Mouse (Mus musculus): ENCODE results near the gene Psmb7.

The Psmb7 gene

DNA sequence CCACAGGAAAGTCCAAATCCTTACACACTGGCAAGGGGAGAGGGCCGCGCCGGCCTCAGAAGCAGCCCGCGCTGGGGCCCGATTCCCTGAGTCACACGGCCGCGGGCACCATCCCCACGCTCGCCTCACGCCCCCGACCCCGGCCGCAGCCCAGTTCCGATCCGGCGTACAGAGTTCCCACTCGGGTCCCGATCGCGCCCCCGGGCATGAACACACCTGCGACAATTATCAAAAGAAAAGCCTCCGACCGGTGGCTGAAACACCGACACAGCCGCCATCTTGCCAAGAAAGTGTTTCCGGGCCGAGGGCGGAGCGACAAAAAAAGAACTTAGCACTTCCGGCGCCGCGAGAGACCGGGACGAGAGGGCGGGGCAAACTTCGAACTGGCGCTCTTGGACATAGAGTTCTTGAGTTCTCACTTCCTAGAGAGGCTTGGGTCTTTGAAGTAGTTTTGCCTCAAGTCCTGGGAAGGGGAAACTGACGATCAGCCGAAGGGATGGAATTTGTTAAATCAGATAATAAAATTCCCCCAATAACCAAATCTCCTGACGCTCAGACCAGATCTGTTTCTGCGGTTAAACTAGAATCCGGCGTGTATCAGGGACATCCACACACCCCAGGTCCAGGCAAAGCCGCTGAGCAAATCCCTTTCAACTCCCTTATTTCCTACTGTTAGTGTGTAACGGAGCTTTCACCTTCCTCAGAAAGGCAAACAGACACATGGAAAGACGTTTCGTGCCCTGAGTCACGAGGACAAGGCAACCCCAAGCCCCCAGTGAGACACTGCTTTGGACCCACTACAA lies at the start of gene Psmb7:
Gene Psmb7, minus strand, starts transcription at position 463 of the 803 bp plus-strand sequence.
- peak; percentile 96 for DNase-seq (ENCODE audit: low read depth)

DNA sequence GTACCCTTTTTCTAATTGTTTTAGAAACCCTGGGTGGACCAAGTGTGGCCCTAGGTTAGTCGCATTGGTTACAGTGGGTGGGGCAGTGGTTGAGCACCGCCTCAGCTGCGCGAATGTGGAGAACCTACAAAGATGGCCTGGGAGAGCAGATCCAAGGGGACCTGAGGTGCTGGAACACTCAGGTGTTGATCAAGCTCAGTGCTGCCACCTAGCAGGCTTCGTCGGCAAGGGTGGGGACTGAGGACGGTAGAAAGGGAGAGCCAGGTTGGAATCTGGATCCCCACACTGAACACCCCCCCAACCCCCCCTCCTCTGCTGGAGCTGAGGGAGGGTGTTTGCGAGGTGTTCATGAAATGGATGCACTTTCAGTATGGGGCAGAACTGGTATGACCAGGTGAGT lies 47.7 kb upstream of the Psmb7 start:
- peak; percentile 40 for DNase-seq (ENCODE audit: low read depth)

DNA sequence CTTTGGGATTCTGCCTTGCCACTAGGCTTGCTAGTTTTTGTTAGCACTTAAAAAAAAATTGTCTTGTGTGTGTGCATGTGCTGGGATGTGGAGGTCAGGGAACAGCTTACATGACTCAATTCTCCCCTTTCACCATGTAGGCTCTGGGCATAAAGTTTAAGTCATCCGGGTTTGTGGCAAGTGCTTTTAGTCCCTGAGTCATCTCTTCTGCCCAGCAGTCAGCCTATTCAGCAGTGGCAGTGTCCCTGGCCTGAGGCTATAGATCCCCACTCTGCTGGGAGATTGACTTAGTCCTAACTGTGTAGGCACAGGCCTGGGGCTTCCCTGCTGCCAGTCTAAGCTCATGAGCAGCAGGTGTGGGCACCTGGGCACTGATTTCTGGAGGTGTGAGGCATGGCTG lies 46.0 kb upstream of the Psmb7 start:
- peak; percentile 52 for DNase-seq (ENCODE audit: low read depth)

DNA sequence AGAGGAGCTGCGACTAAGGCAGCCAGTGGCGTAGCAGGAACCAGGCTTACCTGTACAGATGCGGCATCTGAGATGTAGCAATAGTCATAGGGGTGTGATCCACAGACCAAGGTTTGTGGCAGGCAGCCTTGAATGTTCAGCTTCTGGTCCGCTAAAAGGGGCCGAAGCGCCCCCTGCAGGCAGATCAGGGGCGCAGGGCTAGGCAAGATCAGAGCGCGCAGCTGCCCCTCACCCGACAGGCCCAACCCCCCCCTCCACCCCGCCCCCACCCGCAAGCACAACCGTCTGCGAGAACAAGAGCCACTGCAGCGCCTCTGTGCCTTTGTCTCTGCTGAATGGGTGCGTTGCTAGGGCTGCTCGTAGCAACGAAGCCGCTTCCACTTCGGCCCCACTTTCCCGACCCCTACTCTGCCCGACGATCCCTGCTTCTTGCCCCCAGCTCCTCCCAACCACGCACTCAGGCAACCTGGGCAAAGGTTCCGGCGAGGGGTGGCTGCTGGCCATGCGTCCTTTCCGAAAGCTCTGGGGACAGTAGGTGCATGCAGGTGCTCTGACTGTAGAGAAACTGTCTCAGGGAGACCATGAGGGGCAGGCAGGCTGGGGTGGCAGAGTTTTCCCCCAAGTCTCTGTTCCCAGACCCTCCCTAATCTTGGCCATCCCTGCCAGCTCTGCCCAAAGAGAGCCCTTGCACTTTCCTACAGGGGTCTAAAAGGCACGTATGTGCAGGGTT lies 45.1 kb upstream of the Psmb7 start:
- peak; percentile 47 for DNase-seq (ENCODE audit: low read depth)

DNA sequence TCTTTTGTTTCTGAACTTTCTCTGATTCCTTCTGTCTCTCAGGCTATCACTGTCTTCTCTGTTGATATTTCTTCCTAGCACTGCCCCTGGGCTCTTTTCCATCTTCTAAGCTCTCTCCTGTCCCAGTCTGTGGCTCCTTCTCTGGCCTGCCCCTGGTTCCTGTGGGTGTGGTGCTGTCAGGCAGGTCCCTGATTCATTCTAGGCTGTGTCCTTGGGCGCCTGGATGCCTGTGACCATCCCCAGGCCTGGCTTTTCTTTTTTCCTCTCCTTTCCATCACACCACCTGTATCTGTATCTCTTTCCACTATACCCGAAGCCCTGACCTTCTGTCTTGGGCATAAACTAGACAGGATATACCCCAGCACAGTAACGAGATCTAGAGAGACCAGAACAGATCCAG lies 41.9 kb upstream of the Psmb7 start:
- no peak for DNase-seq (ENCODE audit: low read depth)

DNA sequence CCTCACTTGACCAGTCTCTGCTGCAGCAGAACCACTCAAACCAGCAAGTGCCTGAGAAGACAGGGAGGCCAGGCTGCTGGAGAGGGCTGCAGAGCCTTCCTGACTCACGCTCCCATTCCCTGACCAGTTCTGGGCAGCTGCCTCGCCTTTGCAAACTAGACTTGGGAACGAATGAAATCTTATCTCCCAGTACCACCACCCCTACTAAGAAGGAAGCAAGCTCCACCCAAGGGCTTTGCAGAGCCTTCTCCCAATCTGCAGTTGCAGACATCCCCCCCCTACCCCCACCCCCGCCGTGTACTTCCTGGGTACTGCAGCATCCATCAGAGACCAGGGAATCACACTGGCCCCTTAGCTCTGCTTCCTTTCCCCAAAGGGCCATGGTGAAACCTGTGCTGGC lies 39.2 kb upstream of the Psmb7 start:
- no peak for DNase-seq (ENCODE audit: low read depth)

DNA sequence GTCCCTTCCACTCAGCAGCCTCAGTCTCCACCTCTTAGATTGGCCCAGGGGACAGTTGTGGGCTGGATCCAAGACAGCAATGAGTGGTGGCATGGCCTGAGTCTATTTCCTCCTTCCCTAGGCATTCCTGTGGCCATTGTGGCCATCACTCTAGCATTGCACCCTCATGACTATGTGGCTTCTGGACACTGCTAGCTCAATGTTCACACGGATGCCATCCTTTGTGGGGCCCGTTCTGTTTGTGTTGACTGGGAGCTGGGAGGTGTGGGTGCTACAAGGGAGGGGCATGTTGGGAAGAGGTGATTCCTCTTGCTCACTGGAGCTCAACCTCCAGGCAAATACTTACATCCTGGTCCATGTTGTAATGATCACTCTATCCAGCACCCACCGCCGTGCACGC lies 38.3 kb upstream of the Psmb7 start:
- DNase-seq (ENCODE audit: low read depth): no peak

DNA sequence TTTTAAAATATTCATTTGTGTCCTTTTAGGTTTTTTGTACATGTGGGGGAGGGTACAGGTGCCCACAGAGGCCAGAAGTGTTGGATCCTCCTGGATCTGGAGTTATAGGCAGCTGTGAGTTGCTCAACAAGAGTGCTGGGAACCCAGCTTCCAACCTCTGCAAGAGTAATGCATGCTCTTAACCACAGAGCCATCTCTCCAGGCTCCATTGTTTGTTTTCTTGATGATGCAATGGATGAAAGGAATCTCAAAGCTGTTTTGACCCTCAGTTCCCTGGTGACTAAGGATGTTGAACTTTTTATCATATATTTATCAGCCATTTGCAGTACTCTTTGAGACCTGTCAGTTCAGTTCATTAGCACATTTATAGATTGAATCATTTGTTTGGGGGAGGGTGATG lies 35.1 kb upstream of the Psmb7 start:
- DNase-seq (ENCODE audit: low read depth): peak; percentile 27

DNA sequence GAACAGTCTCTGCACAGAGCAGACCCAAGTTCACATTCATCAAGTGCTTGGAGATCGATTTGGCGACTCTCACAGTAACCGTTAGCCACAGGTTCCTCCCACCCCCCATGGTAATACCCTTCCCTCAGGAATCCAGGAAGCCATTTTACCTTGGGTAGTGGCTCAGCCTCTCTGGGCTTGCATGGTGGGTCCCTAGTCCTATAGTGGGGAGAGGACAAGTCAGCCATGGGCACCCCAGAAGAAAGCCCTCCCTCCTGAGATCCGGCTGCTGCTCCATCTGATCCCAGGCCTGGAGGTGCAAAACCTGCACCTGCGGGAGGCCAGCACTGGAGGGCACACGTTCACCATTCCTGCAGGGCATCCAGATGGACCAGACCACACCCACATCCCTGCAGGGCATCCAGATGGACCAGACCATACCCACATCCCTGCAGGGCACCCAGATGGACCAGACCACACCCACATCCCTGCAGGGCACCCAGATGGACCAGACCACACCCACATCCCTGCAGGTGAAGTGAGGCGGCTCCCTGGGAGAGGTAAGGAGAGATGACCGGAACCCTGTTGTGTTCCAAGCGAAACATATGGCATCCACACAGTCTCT lies 31.6 kb upstream of the Psmb7 start:
- DNase-seq (ENCODE audit: low read depth): peak; percentile 24

DNA sequence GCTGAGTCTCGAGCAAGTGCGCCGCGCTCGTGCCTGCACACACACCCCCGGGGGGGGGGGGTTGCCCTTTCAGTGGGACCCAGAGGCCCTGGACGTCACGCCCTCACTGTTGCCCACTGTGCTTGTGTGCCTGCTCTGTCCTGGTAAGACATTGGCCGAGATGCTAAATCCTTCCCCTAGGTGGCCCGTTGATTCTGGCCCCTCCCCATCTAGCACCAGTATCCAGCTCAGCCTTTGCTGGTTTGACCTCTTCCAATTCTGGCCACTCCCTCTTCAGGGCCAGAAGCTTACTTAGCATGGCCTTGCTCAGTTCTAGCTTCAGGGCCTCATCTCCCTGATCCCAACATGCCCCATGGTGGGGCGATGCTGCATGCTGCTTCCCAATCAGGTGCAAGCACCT lies 28.6 kb upstream of the Psmb7 start:
- no peak for DNase-seq (ENCODE audit: low read depth)

DNA sequence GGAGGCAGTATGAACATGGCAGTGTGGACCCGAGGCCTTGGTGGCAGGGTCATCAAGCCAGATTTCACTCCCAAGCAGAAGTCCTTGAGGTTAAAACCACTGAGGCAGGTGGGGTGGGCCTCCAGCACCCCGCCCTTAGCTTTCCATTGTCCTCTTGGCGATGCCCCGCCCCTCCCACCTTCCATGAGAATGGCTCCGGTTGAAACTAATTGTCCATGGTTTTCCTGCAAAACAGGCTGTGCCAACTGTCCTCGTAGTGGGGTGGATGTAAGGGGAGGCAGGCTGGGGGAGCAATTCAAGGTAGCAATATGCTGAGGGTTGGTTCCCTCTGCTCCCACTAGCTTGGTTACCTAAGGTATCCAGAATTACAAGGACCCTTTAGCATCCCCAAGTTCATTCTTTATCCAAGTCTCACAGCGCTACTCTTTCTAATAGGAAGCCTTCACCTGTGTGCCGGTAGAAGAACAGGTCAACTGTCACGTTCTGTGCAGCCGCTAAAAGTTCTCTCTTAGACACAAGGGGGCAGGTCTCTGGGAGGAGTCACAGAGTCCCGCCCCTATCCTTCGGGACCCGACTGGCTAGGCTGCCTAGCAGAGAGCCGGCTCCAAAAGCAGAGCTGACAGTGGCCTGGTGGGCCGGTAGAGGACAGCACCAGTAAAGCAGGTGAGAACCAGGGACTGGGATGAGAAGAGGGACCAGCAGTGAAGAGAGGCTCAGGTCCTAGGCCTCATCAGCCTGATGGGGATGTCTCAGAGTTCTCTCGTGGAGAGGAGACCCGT lies 25.1 kb upstream of the Psmb7 start:
- peak; percentile 50 for DNase-seq (ENCODE audit: low read depth)

DNA sequence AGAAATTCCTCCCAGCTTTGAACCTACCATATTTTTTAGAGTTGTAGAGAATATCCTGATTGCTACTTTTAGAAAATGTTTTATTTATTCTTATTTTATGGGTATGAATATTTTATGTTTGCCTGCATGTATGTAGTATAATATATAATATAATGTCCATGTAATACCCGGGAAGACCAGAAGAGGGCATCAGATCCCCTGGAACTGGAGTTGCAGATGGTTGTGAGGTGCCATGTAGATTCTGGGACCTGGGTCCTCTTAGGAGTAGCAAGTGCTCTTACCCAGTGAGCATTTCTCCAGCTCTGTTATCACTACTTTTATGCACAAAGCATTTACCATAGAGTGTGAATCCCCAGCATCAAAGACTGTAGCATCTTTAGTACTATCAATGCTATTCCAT lies 17.5 kb upstream of the Psmb7 start:
- DNase-seq (ENCODE audit: low read depth): peak; percentile 57

DNA sequence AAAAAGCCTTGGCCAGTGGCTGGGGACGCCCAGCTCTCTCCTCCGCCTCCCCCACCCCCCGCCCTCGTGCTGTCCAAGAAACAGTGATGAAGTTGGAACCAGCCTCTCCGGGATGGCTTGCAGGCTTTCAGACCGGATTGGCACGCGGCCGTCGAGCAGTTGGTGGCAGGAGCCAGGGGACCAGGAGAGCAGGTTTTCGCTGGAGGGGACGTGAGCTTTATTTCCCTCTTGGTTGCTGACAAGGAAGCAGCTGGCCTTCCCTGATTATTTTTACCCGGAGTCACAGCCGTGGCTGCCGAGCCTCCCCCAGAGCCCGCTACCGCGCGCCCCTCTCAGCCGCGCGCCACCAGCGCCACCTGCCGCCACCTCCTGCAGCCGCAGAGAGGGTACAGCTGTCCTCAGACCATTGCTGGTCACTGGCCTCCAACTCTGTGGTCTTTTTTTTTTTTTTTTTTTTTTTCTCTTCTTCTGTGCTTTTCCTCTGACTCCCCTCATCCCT lies 14.5 kb upstream of the Psmb7 start:
- DNase-seq (ENCODE audit: low read depth): peak; percentile 91

DNA sequence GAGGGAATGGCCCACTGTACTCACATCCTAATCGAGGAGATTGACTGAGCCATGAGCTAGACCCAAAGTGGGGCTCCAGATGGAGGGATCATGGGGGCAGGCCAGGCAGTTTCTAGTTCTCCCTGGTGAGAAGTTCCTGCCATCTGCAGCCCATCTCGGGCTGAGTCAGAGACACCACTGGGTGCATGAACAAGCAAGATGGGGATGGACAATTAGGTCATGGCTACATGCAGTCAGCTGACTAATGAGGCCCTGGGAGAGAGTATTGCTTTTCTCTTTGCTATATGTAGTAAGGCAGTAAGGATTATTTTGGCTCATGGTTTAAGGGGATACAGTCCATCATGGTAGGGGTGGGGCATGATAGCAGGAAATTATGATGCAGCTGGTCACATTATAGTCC lies 9.8 kb upstream of the Psmb7 start:
- DNase-seq (ENCODE audit: low read depth): peak; percentile 37

DNA sequence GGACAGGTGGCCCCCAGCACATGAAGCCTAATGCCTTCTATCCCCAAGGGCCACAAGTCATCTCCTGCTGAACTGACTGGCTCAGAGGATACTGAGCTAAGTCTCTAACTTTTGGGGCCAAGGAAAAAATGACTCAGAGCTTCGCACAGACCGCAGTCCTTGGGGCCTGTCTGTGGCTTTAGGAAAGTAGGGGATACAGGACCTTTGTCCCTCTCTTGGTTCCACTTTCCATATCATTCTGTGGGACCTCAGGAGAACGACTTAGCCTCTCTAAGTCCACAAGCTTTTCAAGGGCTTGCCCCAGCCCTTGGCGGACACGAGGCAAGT lies 9.4 kb upstream of the Psmb7 start:
- peak; percentile 42 for DNase-seq (ENCODE audit: low read depth)

DNA sequence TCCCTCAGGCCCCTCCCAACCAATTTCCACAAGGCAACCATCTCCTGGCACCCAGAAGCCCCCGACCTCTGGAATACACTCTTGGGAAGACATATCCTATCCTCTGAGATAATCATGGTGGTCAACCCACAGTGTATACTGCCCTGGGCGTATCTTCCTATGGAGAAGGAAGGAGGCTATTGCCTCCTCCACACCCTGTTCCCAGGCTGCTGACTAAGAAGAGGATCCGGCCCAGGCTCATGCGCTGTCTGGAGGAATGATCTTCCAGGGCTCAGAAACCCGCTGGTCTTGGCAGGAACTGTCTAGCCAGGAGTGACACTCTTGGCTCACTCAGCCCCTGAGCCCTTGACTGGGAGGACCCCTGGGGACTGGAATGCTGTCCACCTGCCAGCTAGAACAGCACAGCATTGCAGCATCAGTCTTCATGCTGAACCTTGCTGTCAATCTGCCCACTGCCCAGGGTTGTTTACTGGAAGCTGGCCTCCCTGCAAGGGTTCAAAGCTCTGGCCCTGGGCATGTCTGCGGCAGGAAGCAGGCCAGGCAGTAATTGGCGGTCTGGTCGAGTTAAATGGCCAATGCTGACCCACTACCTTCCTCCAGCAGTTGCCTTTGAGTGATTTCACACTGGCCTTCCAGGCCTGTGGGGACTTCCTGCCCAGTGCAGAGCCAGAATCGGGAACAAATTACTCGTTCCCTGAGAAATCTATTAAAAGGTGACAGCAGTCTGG lies 8.8 kb upstream of the Psmb7 start:
- peak; percentile 92 for DNase-seq (ENCODE audit: low read depth)

DNA sequence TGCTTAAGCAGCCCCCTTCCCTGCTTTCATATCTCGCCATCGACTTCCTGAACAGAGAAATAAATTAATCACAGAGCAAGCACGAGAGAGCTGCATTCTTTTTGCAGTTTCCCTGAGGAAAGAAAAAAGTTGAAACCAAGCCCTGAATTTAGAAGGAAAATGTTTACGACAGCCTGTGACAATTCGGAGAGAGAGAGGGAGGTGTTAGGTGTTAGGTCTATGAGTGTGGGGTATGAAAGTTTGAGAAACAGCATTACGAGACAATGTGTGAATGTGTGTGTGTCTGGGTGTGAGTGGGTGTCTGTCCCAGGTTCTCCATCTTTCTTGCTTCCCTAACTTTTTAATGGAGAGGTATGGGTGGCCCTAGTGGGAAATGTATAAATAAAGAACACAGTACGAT lies 8.2 kb upstream of the Psmb7 start:
- DNase-seq (ENCODE audit: low read depth): no peak

DNA sequence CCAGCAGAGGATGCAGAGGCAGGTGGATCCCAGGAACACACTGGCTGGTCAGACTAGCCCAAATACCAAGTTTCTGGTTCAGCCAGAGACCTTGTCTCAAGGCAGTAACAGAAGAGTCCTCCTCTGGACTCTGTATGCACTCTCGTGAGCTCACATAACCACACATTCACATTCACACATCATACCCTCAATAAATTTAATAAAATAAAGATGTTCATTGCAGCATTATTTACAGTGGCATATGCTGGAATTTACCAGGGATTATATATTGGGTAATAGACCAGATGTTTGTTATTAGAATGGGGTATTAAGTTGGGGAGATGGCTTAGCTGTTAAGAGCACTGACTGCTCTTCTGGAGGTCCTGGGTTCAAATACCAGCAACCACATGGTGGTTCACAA lies 6.5 kb upstream of the Psmb7 start:
- peak; percentile 71 for DNase-seq (ENCODE audit: low read depth)

DNA sequence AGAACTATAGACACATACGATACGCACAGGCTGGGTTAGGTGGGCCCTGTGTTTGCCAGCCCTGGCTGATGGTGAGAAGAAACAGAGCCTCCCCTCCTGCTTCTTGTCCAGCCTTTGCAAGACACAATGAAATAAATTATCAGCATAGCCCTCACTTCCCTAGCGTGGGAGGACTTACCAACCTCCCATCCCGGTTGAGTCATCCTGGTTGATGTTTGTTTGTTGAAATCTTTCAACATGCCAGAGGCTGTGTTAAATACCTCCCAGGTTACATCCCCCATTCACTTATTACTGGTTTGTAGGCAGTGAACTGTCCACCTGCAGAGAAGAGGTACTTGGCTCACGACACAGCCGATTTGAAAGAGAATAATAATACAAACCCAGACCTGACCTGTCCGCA lies 3.8 kb upstream of the Psmb7 start:
- peak; percentile 52 for DNase-seq (ENCODE audit: low read depth)

DNA sequence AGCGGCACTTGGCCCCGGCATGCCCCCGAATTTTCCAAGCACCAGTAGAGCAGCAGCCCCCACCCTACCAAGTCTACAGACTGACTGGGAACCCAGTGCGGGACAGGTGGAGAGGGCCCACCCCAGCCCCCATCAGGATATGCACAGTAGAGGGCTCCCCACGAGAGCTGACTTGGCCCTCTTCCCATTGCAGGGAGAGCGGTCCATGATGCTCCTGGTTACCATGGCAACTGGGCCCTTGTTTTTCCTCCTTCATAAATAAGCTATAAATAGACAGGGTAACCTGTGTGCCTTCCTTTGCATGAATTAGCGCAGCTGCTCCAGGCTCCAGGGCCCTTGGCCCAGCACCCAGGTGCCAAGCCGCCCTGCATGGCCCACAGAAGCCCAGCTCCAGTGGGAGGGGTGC lies 3.3 kb upstream of the Psmb7 start:
- peak; percentile 32 for DNase-seq (ENCODE audit: low read depth)

DNA sequence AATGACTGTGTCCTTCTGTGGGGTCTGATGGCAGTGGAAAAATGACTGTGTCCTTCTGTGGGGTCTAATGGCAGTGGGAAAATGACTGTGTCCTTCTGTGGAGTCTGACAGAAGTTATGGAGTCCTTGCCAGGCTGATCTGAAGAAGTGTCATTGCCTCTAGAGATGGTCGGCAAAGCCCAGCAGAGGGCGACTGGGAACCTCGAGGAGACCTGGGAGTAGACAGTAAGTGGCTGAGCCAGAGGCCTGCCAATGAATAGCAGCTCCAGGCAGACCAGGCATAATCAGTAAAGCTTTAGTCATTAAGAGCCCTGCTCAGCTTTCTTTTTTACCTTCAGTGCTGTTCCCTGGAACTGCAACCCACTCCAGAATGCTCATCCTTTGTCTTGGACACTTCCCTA lies 2.0 kb upstream of the Psmb7 start:
- DNase-seq (ENCODE audit: low read depth): peak; percentile 89

DNA sequence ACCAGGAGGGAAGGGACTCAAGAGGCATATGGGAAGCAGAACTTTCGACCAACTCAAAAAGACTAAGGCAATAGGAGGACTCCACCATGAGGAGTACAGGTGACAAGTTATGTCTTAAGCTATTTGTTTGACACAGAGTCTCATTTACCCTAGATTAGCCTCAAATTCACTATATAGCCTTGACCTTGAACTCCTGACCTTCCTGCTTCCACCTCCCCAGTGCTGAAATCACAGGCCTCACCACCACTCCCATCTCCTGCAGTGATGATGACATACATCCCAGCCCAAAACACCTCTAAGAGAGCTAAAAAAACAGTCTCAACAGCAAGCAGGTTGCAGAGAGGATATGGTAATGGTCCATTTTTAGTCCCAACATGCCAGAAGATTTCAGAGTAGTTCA lies 2.1 kb downstream of the Psmb7 start:
- no peak for DNase-seq (ENCODE audit: low read depth)
